Mouse (Mus musculus): ENCODE data around the gene Wdr90. TPM values are rescaled to one million over a fixed set of nuclear protein-coding genes. Genes with fewer than 3 reads are reported as not detected.

Gene Wdr90
- polyA plus RNA-seq, 1 experiment = 11.7 TPM

DNA sequence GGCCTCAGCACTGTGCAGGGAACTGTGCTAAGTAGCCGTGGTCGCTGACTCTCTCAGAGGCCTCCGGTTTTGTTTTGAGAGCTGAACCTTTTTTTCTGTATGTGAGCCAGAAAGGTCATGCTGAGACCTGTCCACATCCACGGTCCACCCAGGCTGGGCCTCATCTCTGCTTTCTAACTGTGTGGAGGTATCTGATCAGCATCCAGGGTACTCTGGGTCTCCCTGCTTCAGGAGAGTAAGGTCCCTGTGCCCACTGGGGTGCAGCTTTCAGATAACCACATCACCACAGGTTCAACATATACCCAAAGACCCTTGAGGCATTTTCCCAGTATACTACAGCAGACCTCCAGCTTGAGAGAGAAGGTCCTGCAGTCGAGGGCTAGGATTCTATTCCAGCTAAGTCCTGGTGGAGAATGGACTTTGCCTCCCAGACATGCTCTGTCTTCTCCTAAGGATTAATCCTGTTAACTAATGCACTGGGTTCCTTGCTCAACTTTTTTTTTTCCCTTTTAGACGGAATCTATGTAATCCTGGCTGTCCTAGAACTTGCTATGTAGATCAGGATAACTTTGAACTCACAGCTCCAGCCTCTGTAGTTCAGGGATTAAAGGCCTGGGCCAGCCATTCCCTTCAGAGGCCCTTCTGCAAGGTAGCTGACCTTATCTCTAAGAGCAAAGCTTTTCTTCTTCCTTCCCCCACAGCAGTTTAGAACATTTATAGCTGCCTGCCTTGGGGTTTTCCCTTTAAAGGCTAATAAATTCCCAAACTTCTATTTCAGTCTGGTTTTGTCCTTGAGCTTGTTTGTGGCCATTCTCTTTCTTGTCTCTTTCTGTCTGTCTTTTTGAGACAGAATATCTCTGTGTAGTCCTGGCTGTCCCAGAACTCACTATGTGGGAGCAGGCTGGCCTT, 657 bp upstream of the Wdr90 start:
- Histone ChIP-seq H3K4me3 (ENCODE audit: insufficient read depth, low read length) (peak overlapping the region; percentile 69), H3K27ac (ENCODE audit: insufficient read depth, low read depth, low read length) (peak overlapping the region; percentile 3), H3K4me1 (ENCODE audit: control insufficient read depth, insufficient read depth, low read length) (peaks cover 9% of the 10 kb centered on the region)
- TF ChIP-seq CTCF (IDR thresholded peaks at IDR 0.05; ENCODE audit: low read depth, low read length) (no peak), POLR2A (IDR thresholded peaks at IDR 0.05; ENCODE audit: borderline replicate concordance, low read depth, low read length) (no peak)

GRCm38 (mm10) chr17:25860229-25860628, 1.1 kb downstream of the Wdr90 start:
- Histone ChIP-seq H3K4me3 (ENCODE audit: insufficient read depth, low read length) (peak overlapping the region; percentile 69; the same call in 1 of the 2 replicates), H3K27ac (ENCODE audit: insufficient read depth, low read depth, low read length) (no peak overlapping the region), H3K4me1 (ENCODE audit: control insufficient read depth, insufficient read depth, low read length) (0 out of 2 replicates have a peak, but pooled peaks cover 5% of the 10 kb centered on the region)
- no peak for TF ChIP-seq POLR2A (IDR thresholded peaks at IDR 0.05; ENCODE audit: borderline replicate concordance, low read depth, low read length)
- TF ChIP-seq CTCF (IDR thresholded peaks at IDR 0.05; ENCODE audit: low read depth, low read length) = no peak

- Histone ChIP-seq H3K4me3 (ENCODE audit: insufficient read depth, low read length) (peak within 1 kb of the TSS; percentile 79), H3K4me1 (ENCODE audit: control insufficient read depth, insufficient read depth, low read length) (peaks cover 10% of the 10 kb centered on the region), H3K27ac (ENCODE audit: insufficient read depth, low read depth, low read length) (peak within 1 kb of the TSS; percentile 51)
- TF ChIP-seq CTCF (IDR thresholded peaks at IDR 0.05; ENCODE audit: low read depth, low read length) = no peak
- no peak for TF ChIP-seq POLR2A (IDR thresholded peaks at IDR 0.05; ENCODE audit: borderline replicate concordance, low read depth, low read length)
Observed at GRCm38 (mm10) chr17:25844396-25844901, 16.9 kb downstream of the Wdr90 start, which contains the start of gene Rhot2. Gene Rhot2, minus strand, starts transcription at chr17:25844851.

GRCm38 (mm10) chr17:25843636-25844395, 17.5 kb downstream of the Wdr90 start:
- TF ChIP-seq CTCF (IDR thresholded peaks at IDR 0.05; ENCODE audit: low read depth, low read length) = no peak
- no peak for TF ChIP-seq POLR2A (IDR thresholded peaks at IDR 0.05; ENCODE audit: borderline replicate concordance, low read depth, low read length)
- H3K4me3 ChIP-seq (ENCODE audit: insufficient read depth, low read length) = peak overlapping the region; percentile 79
- peak overlapping the region; percentile 42 for H3K27ac ChIP-seq (ENCODE audit: insufficient read depth, low read depth, low read length)
- peaks cover 10% of the 10 kb centered on the region for H3K4me1 ChIP-seq (ENCODE audit: control insufficient read depth, insufficient read depth, low read length)

DNA sequence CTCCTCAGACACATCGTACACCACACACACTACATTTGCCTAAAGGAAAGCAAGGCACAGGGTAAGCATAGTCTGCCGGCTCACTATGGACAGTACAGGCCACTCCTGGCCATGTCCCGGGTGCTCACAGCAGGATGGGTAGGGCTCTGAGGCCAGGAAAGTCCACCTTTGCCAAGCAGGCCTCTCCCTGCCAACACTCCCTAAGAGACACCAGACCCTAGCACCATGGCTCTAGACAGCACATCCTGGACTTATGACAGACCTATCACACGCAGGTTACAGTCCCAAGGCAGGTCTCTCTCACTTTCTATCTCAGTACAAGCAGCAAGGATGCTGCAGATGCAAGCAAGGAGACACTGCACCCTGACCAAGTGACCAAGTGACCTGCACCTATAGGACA, 18.2 kb downstream of the Wdr90 start:
- H3K4me1 ChIP-seq (ENCODE audit: control insufficient read depth, insufficient read depth, low read length) = peaks cover 10% of the 10 kb centered on the region
- peak overlapping the region; percentile 79 for H3K4me3 ChIP-seq (ENCODE audit: insufficient read depth, low read length)
- TF ChIP-seq CTCF (IDR thresholded peaks at IDR 0.05; ENCODE audit: low read depth, low read length) (no peak), POLR2A (IDR thresholded peaks at IDR 0.05; ENCODE audit: borderline replicate concordance, low read depth, low read length) (no peak)
- no peak overlapping the region for H3K27ac ChIP-seq (ENCODE audit: insufficient read depth, low read depth, low read length)

- Histone ChIP-seq H3K4me3 (ENCODE audit: insufficient read depth, low read length) (no peak overlapping the region), H3K4me1 (ENCODE audit: control insufficient read depth, insufficient read depth, low read length) (peaks cover 10% of the 10 kb centered on the region), H3K27ac (ENCODE audit: insufficient read depth, low read depth, low read length) (no peak overlapping the region)
- TF ChIP-seq CTCF (IDR thresholded peaks at IDR 0.05; ENCODE audit: low read depth, low read length) (no peak), POLR2A (IDR thresholded peaks at IDR 0.05; ENCODE audit: borderline replicate concordance, low read depth, low read length) (no peak)
Observed at GRCm38 (mm10) chr17:25842509-25842908, 18.8 kb downstream of the Wdr90 start.

- H3K27ac ChIP-seq (ENCODE audit: insufficient read depth, low read depth, low read length) = no peak within 1 kb of the TSS
- no peak within 1 kb of the TSS for H3K4me3 ChIP-seq (ENCODE audit: insufficient read depth, low read length)
- H3K4me1 ChIP-seq (ENCODE audit: control insufficient read depth, insufficient read depth, low read length) = peaks cover 10% of the 10 kb centered on the region
- TF ChIP-seq CTCF (IDR thresholded peaks at IDR 0.05; ENCODE audit: low read depth, low read length) = no peak
- no peak for TF ChIP-seq POLR2A (IDR thresholded peaks at IDR 0.05; ENCODE audit: borderline replicate concordance, low read depth, low read length)
Observed at GRCm38 (mm10) chr17:25841117-25841880, 20.0 kb downstream of the Wdr90 start, which contains the start of gene Gm20683. Gene Gm20683, minus strand, starts transcription at chr17:25841763.

- H3K4me3 ChIP-seq (ENCODE audit: insufficient read depth, low read length) = no peak overlapping the region
- H3K27ac ChIP-seq (ENCODE audit: insufficient read depth, low read depth, low read length) = no peak overlapping the region
- H3K4me1 ChIP-seq (ENCODE audit: control insufficient read depth, insufficient read depth, low read length) = peaks cover 10% of the 10 kb centered on the region
- TF ChIP-seq CTCF (IDR thresholded peaks at IDR 0.05; ENCODE audit: low read depth, low read length) (no peak), POLR2A (IDR thresholded peaks at IDR 0.05; ENCODE audit: borderline replicate concordance, low read depth, low read length) (no peak)
Observed at GRCm38 (mm10) chr17:25840519-25840918, 20.8 kb downstream of the Wdr90 start.
